Mouse (Mus musculus): ENCODE data around the gene Samd14.

Samd14 gene

GRCm38 (mm10) chr11:95072136-95072535, 62.5 kb downstream of the Samd14 start:
- in situ Hi-C loops (cut with MboI, MseI), result loop anchor here (5.0 kb wide), 1 partner anchor 35 kb away; no protein-coding TSS in a partner anchor

GRCm38 (mm10) chr11:95072804-95073203, 63.1 kb downstream of the Samd14 start:
- in situ Hi-C loops (cut with MboI, MseI), result loop anchor here (5.0 kb wide), 1 partner anchor 34 kb away; no protein-coding TSS in a partner anchor

- in situ Hi-C loops (cut with MboI, MseI), result loop anchor here (5.0 kb wide), 1 partner anchor 33 kb away; no protein-coding TSS in a partner anchor
These were observed 64.2 kb downstream of the Samd14 start for GRCm38 (mm10) chr11:95073835-95074234.

- in situ Hi-C loops (cut with MboI, MseI), result loop anchor here (5.0 kb wide), 1 partner anchor 33 kb away; no protein-coding TSS in a partner anchor
These were observed 65.0 kb downstream of the Samd14 start for GRCm38 (mm10) chr11:95074694-95075093.

GRCm38 (mm10) chr11:95075197-95076040, 65.7 kb downstream of the Samd14 start:
- in situ Hi-C loops (cut with MboI, MseI), result no loop called here
